Mouse (Mus musculus): ENCODE results near the gene Ppp2r2c. TPM values are rescaled to one million over a fixed set of nuclear protein-coding genes. Genes with fewer than 3 reads are reported as not detected.

Ppp2r2c gene
- 0.17 and 0.31 TPM in 2 replicates for polyA plus RNA-seq (2016; fragmentation: Nextera tagmentation; extraction: Ambion mirVana)

GRCm38 (mm10) chr5:36868266-36869090 is at the start of gene Ppp2r2c:
Gene Ppp2r2c, plus strand, starts transcription at chr5:36868513.
- peak within 1 kb of the TSS; percentile 51 for H3K9ac ChIP-seq (replicated peaks)
- WGBS = under 1% methylated on average over 103 of the region's 108 CpGs

DNA sequence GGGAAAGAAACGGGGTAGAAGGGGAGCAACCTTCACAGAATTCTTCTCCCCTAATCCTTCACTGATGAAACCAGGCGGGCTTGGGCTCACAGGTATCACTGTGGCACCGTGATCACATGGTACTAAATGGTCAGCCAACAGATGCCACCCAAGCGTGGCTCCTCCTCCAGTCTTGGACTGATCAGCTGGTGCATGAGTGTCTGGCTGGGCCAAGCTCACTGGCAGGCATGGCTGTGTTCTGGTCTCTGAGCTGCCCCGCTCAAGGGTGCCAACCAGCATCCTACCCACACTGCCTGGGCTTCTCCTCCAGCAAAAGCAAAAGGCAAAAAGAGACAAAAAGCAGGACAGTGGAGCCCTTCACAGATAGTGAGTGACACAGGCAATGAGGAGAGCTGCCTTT is 48.6 kb upstream of the Ppp2r2c start:
- WGBS = 79% methylated on average over 5 of the region's 5 CpGs
- Histone ChIP-seq H3K4me2 (no peak overlapping the region), H3K27ac (no peak overlapping the region), H3K4me3 (replicated peaks) (no peak overlapping the region), H3K4me1 (replicated peaks) (no peaks in the 10 kb centered on the region), H3K9ac (replicated peaks) (no peak overlapping the region), H3K27me3 (no peaks in the 10 kb centered on the region), H3K9me3 (no peaks in the 10 kb centered on the region), H3K36me3 (peaks cover 7% of the 10 kb centered on the region; the same call in 1 of the 2 replicates)
- ATAC-seq (ENCODE audit: insufficient number of reproducible peaks, insufficient read depth, low FRiP score, low TSS enrichment, low read depth) = no peak

More at GRCm38 (mm10) chr5:36868266-36869090, at the start of gene Ppp2r2c:
- Histone ChIP-seq H3K27me3 (peaks cover 99% of the 10 kb centered on the region), H3K4me1 (replicated peaks) (peaks cover 21% of the 10 kb centered on the region), H3K9me3 (0 out of 2 replicates have a peak, but pooled peaks cover 7% of the 10 kb centered on the region), H3K4me2 (peak within 1 kb of the TSS; percentile 78), H3K36me3 (no peaks in the 10 kb centered on the region), H3K4me3 (replicated peaks) (peak within 1 kb of the TSS; percentile 50), H3K27ac (no peak within 1 kb of the TSS)
- ATAC-seq (ENCODE audit: insufficient number of reproducible peaks, insufficient read depth, low FRiP score, low TSS enrichment, low read depth) = no peak

DNA sequence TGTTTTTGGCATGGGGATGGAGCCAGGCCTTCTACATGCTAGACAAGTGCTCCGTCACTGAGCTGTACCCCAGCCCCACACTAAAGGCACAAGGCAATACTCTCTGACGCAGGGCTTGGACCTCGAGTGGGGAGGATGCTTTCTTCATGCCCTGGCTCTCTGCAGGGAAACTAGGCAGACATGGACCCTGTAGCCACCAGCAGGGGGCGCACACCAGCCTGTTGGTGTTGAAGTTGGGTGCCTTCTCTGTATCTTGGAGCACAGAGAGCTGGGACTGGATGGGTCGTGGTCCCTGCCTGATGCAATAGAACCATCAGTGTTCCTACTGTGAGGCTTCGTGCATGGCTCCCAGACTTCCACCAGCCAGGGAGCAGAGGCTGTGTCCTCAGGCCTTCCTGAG is 48.2 kb upstream of the Ppp2r2c start:
- no peak for ATAC-seq (ENCODE audit: insufficient number of reproducible peaks, insufficient read depth, low FRiP score, low TSS enrichment, low read depth)
- no peak overlapping the region for H3K4me2 ChIP-seq
- WGBS = 44% methylated on average over 6 of the region's 6 CpGs
- no peaks in the 10 kb centered on the region for H3K27me3 ChIP-seq
- peaks cover 7% of the 10 kb centered on the region; the same call in 1 of the 2 replicates for H3K36me3 ChIP-seq
- H3K27ac ChIP-seq = no peak overlapping the region
- no peaks in the 10 kb centered on the region for H3K4me1 ChIP-seq (replicated peaks)
- H3K9ac ChIP-seq (replicated peaks) = no peak overlapping the region
- no peak overlapping the region for H3K4me3 ChIP-seq (replicated peaks)
- no peaks in the 10 kb centered on the region for H3K9me3 ChIP-seq

- 88% methylated on average over 4 of the region's 4 CpGs for WGBS
- peaks cover 7% of the 10 kb centered on the region; the same call in 1 of the 2 replicates for H3K36me3 ChIP-seq
These were observed 45.4 kb upstream of the Ppp2r2c start for GRCm38 (mm10) chr5:36822907-36823306.

GRCm38 (mm10) chr5:36829098-36829497 is 39.2 kb upstream of the Ppp2r2c start:
- 78% methylated on average over 4 of the region's 4 CpGs for WGBS
- peaks cover 13% of the 10 kb centered on the region for H3K4me1 ChIP-seq (replicated peaks)

More at GRCm38 (mm10) chr5:36822907-36823306, 45.4 kb upstream of the Ppp2r2c start:
- Histone ChIP-seq H3K27ac (no peak overlapping the region), H3K4me2 (no peak overlapping the region), H3K27me3 (no peaks in the 10 kb centered on the region), H3K4me1 (replicated peaks) (no peaks in the 10 kb centered on the region), H3K9me3 (no peaks in the 10 kb centered on the region), H3K4me3 (replicated peaks) (no peak overlapping the region), H3K9ac (replicated peaks) (no peak overlapping the region)
- peak; percentile 40; the same call in 1 of the 2 replicates for ATAC-seq (ENCODE audit: insufficient number of reproducible peaks, insufficient read depth, low FRiP score, low TSS enrichment, low read depth)

DNA sequence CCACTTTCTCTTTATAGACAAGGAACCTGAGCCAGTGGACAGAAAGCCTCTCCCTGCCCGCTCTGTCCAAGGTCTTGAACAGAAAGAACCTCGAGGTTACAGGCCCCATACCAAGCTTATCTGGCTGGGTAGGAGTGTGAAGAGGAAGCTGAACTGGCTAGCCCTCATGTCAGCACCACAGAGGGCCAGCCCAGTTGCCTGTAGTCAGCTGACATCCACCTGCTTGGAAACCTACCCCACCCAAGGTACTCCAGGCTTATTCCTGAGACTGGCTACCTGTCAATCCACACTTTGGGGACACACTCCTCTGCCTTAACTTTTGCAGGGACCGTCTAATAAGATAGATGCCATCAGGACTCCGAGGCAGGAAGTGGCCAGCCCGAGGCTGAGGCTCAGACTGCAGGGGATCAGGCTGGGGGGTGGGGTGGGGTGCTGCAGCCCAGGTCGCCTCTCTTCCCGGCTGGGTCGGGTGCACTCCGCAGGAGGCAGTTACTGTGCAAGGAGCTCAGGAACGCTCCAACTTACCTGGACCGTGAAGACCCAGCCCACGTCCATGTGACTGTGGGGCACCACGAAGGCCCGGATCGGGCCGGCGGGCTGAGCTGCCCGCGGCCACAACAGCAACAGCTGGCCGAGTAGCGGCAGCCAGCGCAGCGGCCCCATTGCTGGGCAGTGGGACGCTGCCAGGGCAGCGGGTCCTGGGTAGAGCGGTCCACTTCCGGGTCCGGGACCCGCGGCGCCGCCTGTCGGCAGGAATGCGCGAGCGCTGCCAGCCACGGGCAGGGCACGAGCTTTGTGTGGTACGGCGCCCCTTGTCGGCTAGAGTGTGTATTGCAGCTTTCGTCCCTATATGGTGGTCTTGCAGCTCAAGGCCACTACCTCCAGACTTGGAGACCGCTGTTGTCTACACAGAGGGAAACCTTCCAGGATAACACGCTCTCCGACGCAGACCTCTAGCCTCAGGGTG is 38.1 kb upstream of the Ppp2r2c start, which contains the start of gene Man2b2:
Gene Man2b2, minus strand, starts transcription at position 741 of the 967 bp plus-strand sequence.
- H3K27ac ChIP-seq = no peak within 1 kb of the TSS
- no peaks in the 10 kb centered on the region for H3K36me3 ChIP-seq
- peak within 1 kb of the TSS; percentile 54 for H3K4me3 ChIP-seq (replicated peaks)
- peak within 1 kb of the TSS; percentile 81 for H3K4me2 ChIP-seq
- whole genome bisulfite sequencing = 3% methylated on average over 46 of the region's 46 CpGs
- H3K27me3 ChIP-seq = peaks cover 14% of the 10 kb centered on the region; the same call in 1 of the 2 replicates
- no peaks in the 10 kb centered on the region for H3K9me3 ChIP-seq
- peak within 1 kb of the TSS; percentile 59 for H3K9ac ChIP-seq (replicated peaks)
- peaks cover 13% of the 10 kb centered on the region for H3K4me1 ChIP-seq (replicated peaks)
- peak; percentile 60; the same call in 1 of the 2 replicates for ATAC-seq (ENCODE audit: insufficient number of reproducible peaks, insufficient read depth, low FRiP score, low TSS enrichment, low read depth)

More at GRCm38 (mm10) chr5:36829098-36829497, 39.2 kb upstream of the Ppp2r2c start:
- Histone ChIP-seq H3K27ac (no peak overlapping the region), H3K9me3 (no peaks in the 10 kb centered on the region), H3K36me3 (no peaks in the 10 kb centered on the region), H3K4me2 (no peak overlapping the region), H3K4me3 (replicated peaks) (no peak overlapping the region), H3K27me3 (peaks cover 14% of the 10 kb centered on the region; the same call in 1 of the 2 replicates), H3K9ac (replicated peaks) (no peak overlapping the region)
- no peak for ATAC-seq (ENCODE audit: insufficient number of reproducible peaks, insufficient read depth, low FRiP score, low TSS enrichment, low read depth)

- Histone ChIP-seq H3K4me2 (no peak overlapping the region; the same call in 1 of the 2 replicates), H3K4me3 (replicated peaks) (no peak overlapping the region), H3K27ac (no peak overlapping the region), H3K36me3 (no peaks in the 10 kb centered on the region), H3K27me3 (peaks cover 14% of the 10 kb centered on the region; the same call in 1 of the 2 replicates), H3K9ac (replicated peaks) (no peak overlapping the region), H3K9me3 (no peaks in the 10 kb centered on the region), H3K4me1 (replicated peaks) (peaks cover 13% of the 10 kb centered on the region)
- no peak for ATAC-seq (ENCODE audit: insufficient number of reproducible peaks, insufficient read depth, low FRiP score, low TSS enrichment, low read depth)
- WGBS = 65% methylated on average over 7 of the region's 7 CpGs
These were observed 37.0 kb upstream of the Ppp2r2c start for GRCm38 (mm10) chr5:36831272-36831671.

DNA sequence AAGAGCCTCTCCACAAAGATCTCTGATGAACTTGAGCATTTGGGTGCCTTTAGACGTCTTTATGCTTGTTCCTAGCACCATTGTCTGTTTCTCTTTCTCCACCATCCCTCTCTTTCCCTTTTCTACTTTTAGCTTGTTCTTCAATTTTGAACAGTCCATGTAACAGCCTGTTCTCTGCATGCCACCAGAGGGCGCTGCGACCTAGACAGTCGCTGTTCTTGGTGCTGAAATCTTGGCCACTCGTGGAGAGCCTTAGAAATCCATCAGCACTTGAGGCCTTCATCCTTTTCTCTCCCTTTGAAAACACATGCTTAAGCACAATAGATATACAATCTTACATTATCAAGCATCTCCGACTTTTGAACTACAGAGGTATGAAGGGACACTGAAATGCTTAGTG is 32.4 kb upstream of the Ppp2r2c start:
- Histone ChIP-seq H3K27me3 (peaks cover 7% of the 10 kb centered on the region; the same call in 1 of the 2 replicates), H3K36me3 (no peaks in the 10 kb centered on the region), H3K4me3 (replicated peaks) (no peak overlapping the region), H3K9me3 (no peaks in the 10 kb centered on the region), H3K4me2 (no peak overlapping the region), H3K4me1 (replicated peaks) (peaks cover 2% of the 10 kb centered on the region; the same call in 1 of the 2 replicates), H3K9ac (replicated peaks) (no peak overlapping the region), H3K27ac (no peak overlapping the region)
- 4% methylated on average over 6 of the region's 6 CpGs for WGBS
- ATAC-seq (ENCODE audit: insufficient number of reproducible peaks, insufficient read depth, low FRiP score, low TSS enrichment, low read depth) = no peak

DNA sequence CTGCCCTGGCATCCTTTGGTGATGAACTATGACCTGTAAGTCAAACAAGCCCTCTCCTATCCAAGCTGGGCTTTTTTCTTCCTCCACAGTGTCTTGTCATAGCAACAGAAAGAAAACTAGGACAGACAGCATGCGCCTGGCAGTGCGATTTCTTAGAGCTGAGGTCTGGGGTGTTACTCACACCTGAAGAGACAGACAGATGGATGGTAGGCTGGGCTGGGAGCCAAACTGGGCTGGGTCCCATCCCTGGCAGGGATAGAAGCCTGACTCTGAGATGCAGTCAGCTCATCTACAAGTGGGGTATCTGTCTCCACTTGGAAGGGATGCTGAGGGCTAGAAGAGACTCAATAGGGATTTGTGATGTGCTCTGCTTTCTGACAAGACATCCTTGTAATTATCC is 29.3 kb upstream of the Ppp2r2c start:
- Histone ChIP-seq H3K4me3 (replicated peaks) (no peak overlapping the region), H3K4me2 (no peak overlapping the region), H3K36me3 (no peaks in the 10 kb centered on the region), H3K4me1 (replicated peaks) (no peaks in the 10 kb centered on the region), H3K9me3 (no peaks in the 10 kb centered on the region), H3K27ac (no peak overlapping the region), H3K27me3 (peaks cover 4% of the 10 kb centered on the region; the same call in 1 of the 2 replicates), H3K9ac (replicated peaks) (no peak overlapping the region)
- 88% methylated on average over 2 of the region's 2 CpGs for WGBS
- ATAC-seq (ENCODE audit: insufficient number of reproducible peaks, insufficient read depth, low FRiP score, low TSS enrichment, low read depth) = no peak

GRCm38 (mm10) chr5:36839602-36840001 is 28.7 kb upstream of the Ppp2r2c start:
- no peak overlapping the region for H3K27ac ChIP-seq
- WGBS = 44% methylated on average over 8 of the region's 8 CpGs
- H3K9me3 ChIP-seq = no peaks in the 10 kb centered on the region
- no peaks in the 10 kb centered on the region for H3K36me3 ChIP-seq
- no peaks in the 10 kb centered on the region for H3K4me1 ChIP-seq (replicated peaks)
- no peak overlapping the region for H3K4me2 ChIP-seq
- no peak overlapping the region for H3K9ac ChIP-seq (replicated peaks)
- no peak for ATAC-seq (ENCODE audit: insufficient number of reproducible peaks, insufficient read depth, low FRiP score, low TSS enrichment, low read depth)
- H3K4me3 ChIP-seq (replicated peaks) = no peak overlapping the region
- peaks cover 4% of the 10 kb centered on the region; the same call in 1 of the 2 replicates for H3K27me3 ChIP-seq
